Mouse (Mus musculus) neural tube, embryonic 15.5 days (tissue): ENCODE measurements around the gene Rab14. TPM values are rescaled to one million over a fixed set of nuclear protein-coding genes. Genes with fewer than 3 reads are reported as not detected.

Experiments
- ATAC-seq: fragments of 200-750 bp; cut with Nextera tagmentation; 2 replicates; pipeline ENCODE4 v1.8.0; 2017; ENCODE audit warnings: mild to moderate bottlenecking, moderate TSS enrichment, moderate library complexity; ENCODE audit not compliant: low FRiP score
- H3K27ac ChIP-seq: fragments of 300-500 bp; sonication (generic); replicated peaks from 2 replicates; pipeline ENCODE4 v1.5.1; 2015; ENCODE audit warnings: mild to moderate bottlenecking, inconsistent platforms
- H3K27me3 ChIP-seq: fragments of 300-500 bp; sonication (generic); replicated peaks from 2 replicates; pipeline ENCODE4 v1.6.1; 2015; ENCODE audit warnings: inconsistent platforms
- H3K36me3 ChIP-seq: fragments of 300-500 bp; sonication (generic); 2 replicates; pipeline ENCODE4 v1.6.1; 2015; ENCODE audit warnings: inconsistent platforms
- H3K4me1 ChIP-seq: fragments of 300-500 bp; sonication (generic); 2 replicates; pipeline ENCODE4 v1.6.1; 2015; ENCODE audit warnings: inconsistent platforms
- H3K4me2 ChIP-seq: fragments of 300-500 bp; sonication (generic); 2 replicates; pipeline ENCODE4 v1.6.1; 2015; ENCODE audit warnings: inconsistent platforms, mild to moderate bottlenecking, moderate library complexity
- H3K4me3 ChIP-seq: fragments of 300-500 bp; sonication (generic); replicated peaks from 2 replicates; pipeline ENCODE4 v1.5.1; 2015; ENCODE audit warnings: mild to moderate bottlenecking, inconsistent platforms
- H3K9ac ChIP-seq: fragments of 300-500 bp; sonication (generic); replicated peaks from 2 replicates; pipeline ENCODE4 v1.6.1; 2015; ENCODE audit warnings: mild to moderate bottlenecking, inconsistent platforms
- H3K9me3 ChIP-seq: fragments of 300-500 bp; sonication (generic); replicated peaks from 2 replicates; pipeline ENCODE4 v1.6.1; 2016; ENCODE audit warnings: inconsistent platforms
- WGBS: fragments of 180-500 bp; shearing (Covaris S2); methylation state at CpG from one replicate; pipeline ENCODE4 v1.1.7; 2015; ENCODE audit warnings: mixed read lengths; 5-methylcytosine and 5-hydroxymethylcytosine counted together
- polyA plus RNA-seq: library from polyadenylated mRNA; unstranded; fragments of >200 nt; fragmentation: Nextera tagmentation; extraction: Ambion mirVana; gene quantifications from 2 replicates; pipeline ENCODE4 v1.2.1, GENCODE M21; 2015

Rab14 gene
- polyA plus RNA-seq, 1 experiment from 2014 or later, result 449 TPM

- H3K27ac ChIP-seq, result no peak overlapping the region
- no peak overlapping the region for H3K9ac ChIP-seq
- H3K4me3 ChIP-seq, result no peak overlapping the region
- ATAC-seq, result no peak
- H3K9me3 ChIP-seq, result no peaks in the 10 kb centered on the region
- H3K27me3 ChIP-seq, result no peaks in the 10 kb centered on the region
- no peaks in the 10 kb centered on the region for H3K36me3 ChIP-seq
- no peak overlapping the region for H3K4me2 ChIP-seq
- WGBS, result 98% methylated on average over 3 of the region's 3 CpGs
- peaks cover 16% of the 10 kb centered on the region; the same call in 1 of the 2 replicates for H3K4me1 ChIP-seq
These were observed 17.8 kb upstream of the Rab14 start for GRCm38 (mm10) chr2:35218736-35219135.

GRCm38 (mm10) chr2:35216701-35217100 is 15.8 kb upstream of the Rab14 start:
- Histone ChIP-seq H3K27me3 (no peaks in the 10 kb centered on the region), H3K4me3 (no peak overlapping the region), H3K4me2 (no peak overlapping the region), H3K27ac (no peak overlapping the region), H3K9me3 (no peaks in the 10 kb centered on the region), H3K4me1 (peaks cover 8% of the 10 kb centered on the region; the same call in 1 of the 2 replicates), H3K9ac (no peak overlapping the region), H3K36me3 (no peaks in the 10 kb centered on the region)
- 91% methylated on average over 2 of the region's 2 CpGs for WGBS
- no peak for ATAC-seq

DNA sequence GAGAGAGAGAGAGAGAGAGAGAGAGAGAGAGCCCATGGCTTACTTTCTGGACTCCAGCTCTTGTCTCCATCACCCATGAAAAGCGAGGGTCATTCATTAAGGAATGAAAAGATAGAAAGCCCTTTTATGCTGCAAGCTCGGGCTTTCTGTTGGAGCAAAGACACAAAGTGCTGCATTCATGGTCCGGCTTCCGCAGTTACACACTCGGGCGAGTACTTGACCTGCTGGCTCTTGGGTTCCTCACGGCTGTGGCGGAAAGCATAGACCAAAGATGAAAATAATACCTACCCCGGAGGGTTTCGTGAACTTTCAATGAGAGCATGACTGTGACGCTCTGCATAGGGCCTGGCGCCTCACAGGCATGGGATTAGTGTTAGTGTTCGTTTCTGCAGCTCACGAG is 14.4 kb upstream of the Rab14 start:
- H3K9ac ChIP-seq, result no peak overlapping the region
- no peaks in the 10 kb centered on the region for H3K9me3 ChIP-seq
- no peak overlapping the region for H3K4me3 ChIP-seq
- H3K27me3 ChIP-seq, result no peaks in the 10 kb centered on the region
- H3K27ac ChIP-seq, result no peak overlapping the region
- ATAC-seq, result peak; percentile 35; the same call in 1 of the 2 replicates
- peak overlapping the region; percentile 38 for H3K4me2 ChIP-seq
- peaks cover 8% of the 10 kb centered on the region; the same call in 1 of the 2 replicates for H3K4me1 ChIP-seq
- 33% methylated on average over 14 of the region's 14 CpGs for WGBS
- H3K36me3 ChIP-seq, result no peaks in the 10 kb centered on the region

DNA sequence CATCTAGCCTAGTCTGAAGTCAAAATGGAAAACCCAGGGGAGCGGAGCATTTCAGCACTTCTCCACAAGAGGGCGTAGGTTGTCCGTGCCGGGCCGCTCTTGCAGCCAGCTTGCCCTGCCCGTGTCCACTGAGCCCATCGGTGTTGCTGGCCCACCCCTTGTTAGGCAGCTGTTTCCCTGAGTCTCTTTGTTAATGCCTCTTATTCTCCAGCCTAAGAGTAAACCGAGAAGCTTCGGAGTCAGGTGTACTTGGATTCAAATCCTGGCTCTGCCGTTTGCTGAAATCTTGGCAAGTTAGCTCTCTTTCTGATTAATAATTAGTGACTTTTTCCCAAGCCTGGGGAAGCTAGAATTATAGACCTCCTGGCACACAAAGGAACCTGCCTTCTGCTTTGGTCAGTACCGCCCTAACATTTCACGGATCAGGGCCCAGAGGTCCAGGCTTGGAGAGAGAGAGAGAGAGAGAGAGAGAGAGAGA is 14.0 kb upstream of the Rab14 start:
- 0 out of 2 replicates have a peak overlapping the region, but pooled peaks have one; percentile 29 for H3K27ac ChIP-seq
- H3K4me1 ChIP-seq, result peaks cover 8% of the 10 kb centered on the region; the same call in 1 of the 2 replicates
- WGBS, result 2% methylated on average over 12 of the region's 12 CpGs
- no peak overlapping the region for H3K4me3 ChIP-seq
- no peak overlapping the region for H3K9ac ChIP-seq
- ATAC-seq, result peak; percentile 57; the same call in 1 of the 2 replicates
- no peaks in the 10 kb centered on the region for H3K27me3 ChIP-seq
- no peaks in the 10 kb centered on the region for H3K36me3 ChIP-seq
- no peaks in the 10 kb centered on the region for H3K9me3 ChIP-seq
- H3K4me2 ChIP-seq, result peak overlapping the region; percentile 38

- 81% methylated on average over 12 of the region's 12 CpGs for WGBS
- Histone ChIP-seq H3K9me3 (no peaks in the 10 kb centered on the region), H3K4me1 (peaks cover 8% of the 10 kb centered on the region; the same call in 1 of the 2 replicates), H3K27me3 (no peaks in the 10 kb centered on the region), H3K27ac (no peak overlapping the region), H3K4me3 (no peak overlapping the region), H3K9ac (no peak overlapping the region), H3K4me2 (no peak overlapping the region), H3K36me3 (no peaks in the 10 kb centered on the region)
- ATAC-seq, result no peak
These were observed 12.5 kb upstream of the Rab14 start for GRCm38 (mm10) chr2:35213345-35213910.

DNA sequence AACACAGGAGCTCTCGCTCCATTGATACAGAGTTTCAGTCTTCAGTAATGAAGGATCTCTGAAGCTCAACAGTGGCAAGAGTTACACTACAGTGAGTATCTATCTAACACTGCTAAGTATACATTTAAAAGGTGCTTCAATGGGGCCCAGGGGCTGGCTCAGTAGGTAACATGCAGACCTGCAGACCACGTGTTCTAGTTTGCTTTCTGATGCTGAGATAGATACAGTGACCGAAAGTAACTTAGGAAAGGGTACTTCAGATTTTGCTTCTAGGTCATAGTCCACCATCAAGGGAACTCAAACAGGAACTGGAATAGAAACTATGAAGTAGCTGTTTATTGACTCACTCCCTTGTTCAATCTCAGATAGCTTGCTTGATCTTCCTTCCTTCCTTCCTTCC is 10.8 kb upstream of the Rab14 start:
- no peak overlapping the region for H3K4me3 ChIP-seq
- no peak overlapping the region for H3K9ac ChIP-seq
- ATAC-seq, result no peak
- H3K4me1 ChIP-seq, result peaks cover 8% of the 10 kb centered on the region; the same call in 1 of the 2 replicates
- 79% methylated on average over 3 of the region's 3 CpGs for WGBS
- no peaks in the 10 kb centered on the region for H3K27me3 ChIP-seq
- no peaks in the 10 kb centered on the region for H3K36me3 ChIP-seq
- H3K9me3 ChIP-seq, result no peaks in the 10 kb centered on the region
- H3K4me2 ChIP-seq, result no peak overlapping the region
- H3K27ac ChIP-seq, result no peak overlapping the region

DNA sequence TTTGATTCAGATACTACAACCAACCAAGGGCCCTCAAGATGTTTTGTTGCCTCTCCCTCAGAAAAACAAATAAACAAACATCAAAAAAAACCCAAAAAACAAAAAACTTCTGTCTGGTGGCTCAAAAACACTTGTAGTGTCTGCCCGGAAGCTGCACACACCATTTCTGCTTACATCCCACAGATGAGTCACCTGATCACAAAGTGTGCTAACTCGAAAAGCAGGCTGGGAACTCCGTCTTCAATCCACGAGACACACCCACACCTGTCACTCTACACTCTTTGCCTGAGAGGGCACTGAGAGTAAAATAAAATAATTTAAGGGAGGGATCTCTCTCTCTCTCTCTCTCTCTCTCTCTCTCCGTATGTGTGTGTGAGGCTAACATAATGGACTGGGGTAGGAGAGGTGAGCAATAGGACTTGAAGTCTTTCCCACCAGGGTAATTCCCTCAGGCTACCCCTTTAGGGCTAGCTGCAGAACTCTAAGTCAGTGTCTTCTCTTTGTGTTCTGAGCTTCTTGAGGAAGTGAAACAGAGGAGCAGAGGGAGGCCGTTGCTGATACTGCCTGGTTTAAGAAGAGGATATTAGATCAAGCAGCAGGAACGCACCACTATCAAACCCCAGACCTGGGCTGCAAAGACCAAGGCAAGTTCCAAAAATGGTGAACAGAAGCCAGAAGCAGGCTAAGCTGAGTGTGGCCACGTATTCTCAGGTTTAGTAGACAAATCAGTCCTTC is 8.2 kb upstream of the Rab14 start:
- Histone ChIP-seq H3K9ac (no peak overlapping the region), H3K4me2 (no peak overlapping the region), H3K4me3 (no peak overlapping the region), H3K9me3 (no peaks in the 10 kb centered on the region), H3K27me3 (no peaks in the 10 kb centered on the region), H3K36me3 (no peaks in the 10 kb centered on the region), H3K4me1 (no peaks in the 10 kb centered on the region), H3K27ac (no peak overlapping the region)
- no peak for ATAC-seq
- WGBS, result 76% methylated on average over 8 of the region's 8 CpGs

DNA sequence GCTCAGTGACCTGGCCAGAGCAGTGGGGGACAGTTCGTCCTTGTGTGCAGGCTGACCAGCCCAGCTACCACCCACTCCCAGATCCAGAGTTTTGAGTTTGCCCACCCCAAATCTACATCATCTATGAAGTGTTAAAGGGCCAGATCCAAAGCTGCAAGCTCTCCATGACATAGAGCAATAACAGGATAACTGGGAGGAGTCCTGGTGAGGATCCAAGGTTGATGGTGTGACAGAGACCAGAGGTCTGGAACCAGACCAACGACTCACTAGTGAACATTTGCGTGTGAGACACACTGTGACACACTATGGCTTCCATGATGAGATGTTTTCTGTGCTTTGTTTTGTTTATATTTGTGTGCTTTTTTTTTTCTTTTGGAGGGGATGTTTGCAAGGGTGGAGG is 7.1 kb upstream of the Rab14 start:
- no peaks in the 10 kb centered on the region for H3K27me3 ChIP-seq
- no peak overlapping the region for H3K27ac ChIP-seq
- H3K4me3 ChIP-seq, result no peak overlapping the region
- H3K9ac ChIP-seq, result no peak overlapping the region
- no peak for ATAC-seq
- H3K4me1 ChIP-seq, result no peaks in the 10 kb centered on the region
- no peaks in the 10 kb centered on the region for H3K9me3 ChIP-seq
- WGBS, result 88% methylated on average over 3 of the region's 3 CpGs
- no peaks in the 10 kb centered on the region for H3K36me3 ChIP-seq
- H3K4me2 ChIP-seq, result no peak overlapping the region

DNA sequence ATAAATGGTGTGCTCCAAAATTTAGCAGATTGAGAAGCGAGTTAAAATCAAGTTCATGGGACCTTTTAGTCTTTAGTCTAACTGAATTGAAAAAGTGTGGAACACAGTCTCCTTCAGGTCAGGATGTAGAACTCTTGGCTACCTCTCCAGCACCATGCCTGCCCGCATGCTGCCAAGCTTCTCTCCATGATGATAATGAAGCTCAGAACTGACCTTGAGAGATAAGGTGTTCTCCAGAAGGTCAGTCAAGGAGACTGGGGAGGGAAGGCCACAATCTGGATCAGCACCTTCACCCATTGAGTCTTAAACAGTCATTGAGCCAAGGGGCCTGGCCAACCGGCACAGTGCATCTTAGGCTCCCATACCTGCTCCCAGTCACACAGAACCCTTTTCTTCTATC is 5.8 kb upstream of the Rab14 start:
- no peaks in the 10 kb centered on the region for H3K27me3 ChIP-seq
- H3K4me3 ChIP-seq, result no peak overlapping the region
- ATAC-seq, result no peak
- no peaks in the 10 kb centered on the region for H3K9me3 ChIP-seq
- H3K36me3 ChIP-seq, result no peaks in the 10 kb centered on the region
- H3K4me1 ChIP-seq, result no peaks in the 10 kb centered on the region
- no peak overlapping the region for H3K27ac ChIP-seq
- H3K4me2 ChIP-seq, result no peak overlapping the region
- 92% methylated on average over 3 of the region's 3 CpGs for WGBS
- H3K9ac ChIP-seq, result no peak overlapping the region

GRCm38 (mm10) chr2:35203729-35204128 is 2.8 kb upstream of the Rab14 start:
- peaks cover 11% of the 10 kb centered on the region for H3K4me1 ChIP-seq
- H3K27ac ChIP-seq, result no peak overlapping the region
- H3K36me3 ChIP-seq, result no peaks in the 10 kb centered on the region
- H3K27me3 ChIP-seq, result no peaks in the 10 kb centered on the region
- H3K4me2 ChIP-seq, result no peak overlapping the region
- H3K9me3 ChIP-seq, result no peaks in the 10 kb centered on the region
- no peak overlapping the region for H3K4me3 ChIP-seq
- no peak for ATAC-seq
- no peak overlapping the region for H3K9ac ChIP-seq

DNA sequence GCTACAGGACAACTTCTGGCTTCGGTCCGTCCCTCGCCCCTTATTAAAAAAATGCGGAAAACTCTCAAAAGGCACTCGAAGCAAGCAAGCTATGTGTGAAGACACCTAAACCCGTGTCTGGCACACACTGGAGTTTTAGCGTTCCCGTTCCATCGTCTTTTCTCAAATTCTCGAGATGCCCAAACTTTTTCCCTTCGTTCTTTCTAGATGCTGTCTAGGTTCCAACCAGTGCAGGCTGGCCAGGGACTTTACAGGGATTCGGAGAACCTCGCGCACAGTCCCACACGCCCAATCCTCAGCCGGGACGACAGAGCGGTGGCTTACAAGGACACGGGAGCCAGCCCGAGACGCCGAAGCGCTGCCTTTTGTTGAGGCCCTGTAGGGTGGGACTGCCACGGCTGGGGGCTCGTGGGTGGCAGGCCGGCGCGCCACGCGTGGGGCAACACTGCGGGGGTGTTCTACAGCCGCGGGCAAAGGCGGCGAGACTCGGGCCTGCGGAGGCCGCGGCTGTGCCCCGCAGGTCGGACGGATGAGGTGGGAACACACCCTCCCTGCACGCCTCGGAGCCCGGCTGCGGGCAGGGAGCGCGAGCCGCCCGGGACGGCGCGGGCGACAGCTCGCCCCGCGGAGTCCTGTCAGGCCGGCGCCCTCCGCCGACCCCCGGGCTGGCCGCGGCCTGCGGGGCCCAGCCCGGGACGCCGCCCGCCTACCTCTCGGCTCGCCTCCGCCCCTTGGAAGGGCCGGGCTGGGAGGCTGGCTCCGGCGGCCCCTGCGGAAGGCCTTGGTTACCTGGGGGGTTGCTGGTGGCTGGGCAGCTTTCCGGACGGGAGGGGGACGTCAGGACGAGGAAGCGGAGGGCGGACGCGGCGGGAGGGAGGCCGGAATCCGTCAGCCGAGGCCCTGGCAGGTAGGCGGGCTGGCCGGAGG is 686 bp downstream of the Rab14 start:
- Histone ChIP-seq H3K4me2 (peak overlapping the region; percentile 80), H3K36me3 (no peaks in the 10 kb centered on the region), H3K27ac (peak overlapping the region; percentile 98), H3K4me3 (peak overlapping the region; percentile 99), H3K9me3 (no peaks in the 10 kb centered on the region), H3K9ac (peak overlapping the region; percentile 98), H3K27me3 (no peaks in the 10 kb centered on the region), H3K4me1 (peaks cover 28% of the 10 kb centered on the region)
- ATAC-seq, result peak; percentile 72
- WGBS, result under 1% methylated on average over 83 of the region's 90 CpGs
